Mouse (Mus musculus) megakaryocyte-erythroid progenitor cell, adult 5-6 weeks (primary cell): ENCODE measurements around the gene Tat. TPM values are rescaled to one million over a fixed set of nuclear protein-coding genes. Genes with fewer than 3 reads are reported as not detected.

Experiments used
- ATAC-seq: replicated peaks from 2 replicates; pipeline ENCODE4 v1.8.0; 2016; ENCODE audit warnings: mild to moderate bottlenecking, inconsistent platforms; ENCODE audit not compliant: severe bottlenecking, poor library complexity, low FRiP score, low TSS enrichment
- total RNA-seq, 2 experiments: library from RNA; stranded (forward) in 1 of 2; stranded (reverse) in 1 of 2; fragments of 200-1000, 215-1000 nt in 1 of 2; fragments of >200 nt in 1 of 2; fragmentation: Nextera tagmentation in 1 of 2; gene quantifications; 2 replicates each; pipeline ENCODE4 v1.2.3; 2014 to 2017

Gene Tat
- not detected in 2 replicates for total RNA-seq (2014; fragmentation: Nextera tagmentation)
- not detected in 2 replicates for total RNA-seq (2017)

GRCm38 (mm10) chr8:109990224-109990623 is at the start of gene Tat:
Gene Tat, plus strand, starts transcription at chr8:109990437.
- no peak for ATAC-seq

DNA sequence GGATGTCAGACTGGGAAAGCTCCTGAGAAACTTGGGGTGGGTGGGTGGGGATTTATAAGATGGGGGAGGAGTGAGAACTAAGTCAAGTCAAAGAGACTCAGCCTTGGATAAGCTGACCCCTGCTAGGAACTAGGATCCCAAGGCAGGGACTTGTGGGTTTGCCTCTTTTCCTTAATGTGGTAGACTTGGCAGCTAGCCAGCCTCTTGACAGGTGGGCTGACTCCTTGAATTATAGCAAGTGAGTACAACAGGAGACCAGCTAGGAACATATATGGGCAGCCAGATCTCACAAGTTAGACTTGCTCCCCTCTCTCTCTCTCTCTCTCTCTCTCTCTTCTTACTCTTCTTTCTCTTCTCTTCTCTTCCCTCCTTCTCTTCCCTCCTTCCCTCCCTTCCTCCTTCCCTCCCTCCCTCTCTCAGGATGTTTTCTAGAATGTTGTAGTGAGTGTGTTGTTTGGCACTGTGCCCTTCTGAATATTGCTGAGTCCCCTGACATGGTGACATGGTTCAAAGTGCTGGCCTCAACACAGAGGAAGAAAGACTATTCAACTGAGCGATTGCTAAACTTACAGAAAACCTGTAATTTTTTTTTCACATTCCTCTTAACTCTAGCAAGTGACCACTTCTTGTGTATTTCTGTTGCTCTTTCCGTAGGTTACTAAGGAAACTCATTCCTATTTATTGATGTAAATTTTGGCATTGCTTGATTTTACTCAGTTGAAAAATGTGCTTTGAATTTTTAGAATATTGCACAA is 48.5 kb upstream of the Tat start:
- no peak for ATAC-seq

DNA sequence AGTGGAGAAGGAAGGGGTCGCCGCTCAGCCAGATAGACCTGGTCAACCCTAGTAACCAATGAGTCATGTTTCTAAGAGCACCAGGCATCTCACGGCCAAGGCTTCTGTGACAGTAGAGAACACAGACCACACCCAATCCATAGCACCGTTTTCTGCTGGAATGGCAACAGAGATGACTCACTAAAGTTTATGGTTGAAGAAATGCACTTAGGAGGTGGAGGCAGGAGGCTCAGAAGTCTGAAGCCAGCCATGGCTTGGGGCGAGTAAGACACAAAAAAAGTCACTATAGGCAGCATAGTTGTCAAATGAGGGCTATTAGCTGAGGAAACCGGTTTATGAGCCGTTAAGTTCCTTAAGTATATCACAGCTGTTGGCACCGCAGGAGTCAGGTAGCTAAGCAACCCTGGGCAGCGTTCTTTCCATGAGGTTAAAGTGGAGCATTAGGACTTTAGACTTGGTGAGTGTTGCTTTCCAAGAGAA is 45.0 kb upstream of the Tat start:
- no peak for ATAC-seq

DNA sequence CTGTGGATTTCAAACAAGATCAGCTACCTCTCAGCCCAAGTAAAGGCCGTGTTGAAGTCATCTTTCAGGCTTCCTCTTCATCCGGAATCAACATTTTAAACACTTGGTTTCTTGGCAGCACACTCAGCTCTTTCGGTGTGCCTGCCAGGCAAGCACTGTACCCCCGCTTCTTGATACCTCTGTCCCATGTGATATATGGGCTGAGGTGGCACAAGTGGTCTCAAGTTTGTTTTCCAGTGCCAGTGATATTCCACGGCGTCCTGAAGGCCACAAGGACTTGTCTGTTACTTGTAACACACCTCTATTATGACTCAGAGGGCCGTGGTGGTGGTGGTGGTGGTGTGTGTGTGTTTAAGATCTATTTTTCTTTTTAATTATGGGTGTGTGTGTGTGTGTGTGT is 44.5 kb upstream of the Tat start:
- no peak for ATAC-seq

DNA sequence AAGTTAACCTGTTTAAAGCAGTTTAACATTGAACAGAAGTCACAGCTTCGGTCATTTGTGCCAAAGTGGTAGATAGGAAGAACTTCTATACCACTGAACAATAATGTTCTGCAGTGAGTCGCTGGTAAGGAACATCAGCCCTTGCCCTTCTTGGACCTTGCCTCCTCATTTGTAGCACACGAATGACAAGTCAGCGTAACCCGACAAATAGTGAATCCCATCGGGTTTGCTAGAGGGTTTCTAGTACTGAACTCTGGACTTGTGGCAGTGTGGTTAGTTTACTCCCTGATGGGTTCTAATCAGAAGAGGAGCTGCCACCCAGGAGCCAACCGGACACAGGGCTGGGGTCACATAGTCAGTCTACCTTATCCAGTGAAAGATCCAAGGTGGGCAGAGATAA is 44.0 kb upstream of the Tat start:
- ATAC-seq: no peak

- peak; percentile 62 for ATAC-seq
Observed at GRCm38 (mm10) chr8:109947447-109948284, 42.6 kb upstream of the Tat start.

DNA sequence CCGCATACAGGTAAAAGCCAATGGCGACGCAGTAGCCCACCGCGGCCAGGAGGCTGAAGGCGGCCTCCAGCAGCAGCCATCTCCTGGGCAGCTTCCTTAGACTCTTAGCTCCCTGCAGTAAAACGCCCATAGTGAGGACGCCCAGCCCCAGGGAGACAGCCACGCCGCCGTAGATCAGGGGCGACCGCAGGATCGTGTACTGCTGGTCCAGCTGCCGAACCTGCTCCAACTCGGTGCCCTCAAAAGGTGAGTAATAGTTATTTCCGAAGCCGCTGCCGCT is 42.0 kb upstream of the Tat start:
- ATAC-seq: 0 out of 2 replicates have a peak, but pooled peaks have one; percentile 21

DNA sequence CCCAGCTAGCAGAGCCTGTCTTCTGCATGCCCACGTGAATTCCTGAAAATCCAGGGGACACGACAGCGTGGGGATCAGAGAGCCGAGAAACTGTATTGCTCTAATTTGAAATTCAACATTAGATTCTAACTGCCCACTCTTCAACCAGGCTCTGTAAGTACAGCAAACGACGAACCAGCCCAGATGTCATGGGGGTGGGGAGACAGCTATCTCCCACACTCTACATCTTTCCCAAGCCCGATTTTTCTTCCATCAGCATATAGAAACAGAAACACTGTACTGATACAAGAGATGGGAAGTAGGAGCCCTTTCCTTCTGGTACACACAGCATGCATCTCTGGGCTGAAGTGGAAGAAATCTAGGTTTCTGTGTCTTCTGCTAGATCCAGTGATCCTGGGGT is 38.1 kb upstream of the Tat start:
- ATAC-seq: no peak

DNA sequence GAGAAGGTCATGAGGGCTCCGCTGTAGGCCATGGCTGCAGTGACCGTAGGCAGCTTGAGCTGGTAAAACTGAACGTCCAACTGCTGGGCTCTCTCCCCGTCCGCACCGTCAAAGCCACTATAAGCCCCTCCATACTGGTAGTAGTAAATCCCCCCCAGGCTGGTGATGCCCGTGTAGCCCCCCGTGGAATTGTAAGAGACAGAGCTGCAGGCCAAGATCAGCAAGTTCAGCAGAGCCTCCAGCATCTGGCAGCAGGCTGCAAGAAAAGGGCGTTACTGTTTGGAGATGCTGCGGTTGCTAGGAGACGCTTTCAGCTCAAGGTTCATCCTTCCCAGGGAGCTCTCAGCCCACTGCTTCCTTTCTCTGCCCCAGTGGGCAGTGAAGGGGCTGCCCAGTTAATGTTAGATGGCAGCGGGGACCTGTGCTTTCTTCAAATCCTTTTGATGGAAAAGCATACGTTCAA is 35.7 kb upstream of the Tat start:
- ATAC-seq: no peak

DNA sequence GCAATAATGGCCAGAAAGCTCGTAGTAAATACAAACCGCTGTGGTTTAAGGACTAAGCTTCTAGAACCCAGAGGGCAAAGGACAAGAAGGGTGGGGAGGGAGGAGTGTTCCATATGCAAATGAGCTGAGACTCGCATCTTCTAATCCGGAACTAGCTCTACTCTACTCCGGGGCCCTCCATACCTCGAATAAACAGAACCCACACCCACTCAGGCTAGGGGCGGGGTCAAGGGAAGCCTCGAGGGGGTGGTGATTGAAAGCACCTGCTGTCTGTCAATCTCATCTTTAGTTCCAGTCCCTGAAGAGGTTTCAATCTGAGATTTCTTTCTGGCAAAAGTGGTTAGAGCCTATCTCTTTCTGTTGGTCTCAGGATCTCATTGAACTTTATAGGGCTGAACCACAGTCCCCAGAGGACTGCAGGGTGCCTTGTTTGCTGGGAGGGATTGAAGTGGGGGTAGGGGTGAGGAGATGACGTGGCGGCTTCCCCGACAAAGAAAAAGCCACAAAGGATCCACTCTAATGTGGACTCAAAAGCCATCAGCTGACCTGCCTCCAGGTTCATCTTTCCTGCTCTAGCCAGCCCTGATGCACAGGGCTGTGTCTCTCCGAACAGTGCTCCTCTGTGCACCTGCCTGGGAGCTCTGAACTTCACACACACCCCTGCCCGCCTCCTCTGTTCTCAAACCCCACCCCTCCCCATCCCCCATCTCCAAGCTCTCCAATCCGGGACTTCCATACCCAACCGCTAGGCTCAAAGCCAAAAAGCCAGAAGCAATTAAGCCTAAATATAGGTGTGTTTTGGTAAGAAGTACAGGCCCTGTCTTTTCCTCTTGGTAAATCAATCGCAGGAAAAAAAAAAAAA is 32.8 kb upstream of the Tat start:
- no peak for ATAC-seq

GRCm38 (mm10) chr8:109958036-109958655 is 32.1 kb upstream of the Tat start:
- no peak for ATAC-seq

GRCm38 (mm10) chr8:109959112-109959511 is 31.1 kb upstream of the Tat start:
- ATAC-seq: no peak

- peak; percentile 71 for ATAC-seq
Observed at GRCm38 (mm10) chr8:109961693-109962367, 28.4 kb upstream of the Tat start, which contains the start of gene Marveld3. Gene Marveld3, minus strand, starts transcription at chr8:109962203.

DNA sequence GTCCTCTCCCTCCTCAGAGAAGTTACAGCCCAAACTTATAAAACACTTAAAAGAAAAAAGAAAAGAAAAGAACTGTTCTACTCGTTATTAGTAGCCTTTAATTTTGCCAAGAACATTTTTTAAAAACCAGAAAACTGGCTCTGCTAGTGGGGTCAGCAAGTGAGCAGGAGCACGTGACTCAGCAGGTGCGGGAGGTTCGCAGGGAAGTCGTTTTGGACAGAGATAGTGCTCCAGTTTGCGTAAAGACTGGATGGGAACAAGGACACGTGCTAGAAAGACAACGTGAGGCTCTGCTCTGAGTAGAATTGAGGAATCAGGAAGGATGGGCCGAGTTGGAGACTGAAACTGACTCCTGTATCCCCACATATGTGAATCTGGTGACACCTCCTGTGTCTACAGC is 27.3 kb upstream of the Tat start:
- no peak for ATAC-seq

DNA sequence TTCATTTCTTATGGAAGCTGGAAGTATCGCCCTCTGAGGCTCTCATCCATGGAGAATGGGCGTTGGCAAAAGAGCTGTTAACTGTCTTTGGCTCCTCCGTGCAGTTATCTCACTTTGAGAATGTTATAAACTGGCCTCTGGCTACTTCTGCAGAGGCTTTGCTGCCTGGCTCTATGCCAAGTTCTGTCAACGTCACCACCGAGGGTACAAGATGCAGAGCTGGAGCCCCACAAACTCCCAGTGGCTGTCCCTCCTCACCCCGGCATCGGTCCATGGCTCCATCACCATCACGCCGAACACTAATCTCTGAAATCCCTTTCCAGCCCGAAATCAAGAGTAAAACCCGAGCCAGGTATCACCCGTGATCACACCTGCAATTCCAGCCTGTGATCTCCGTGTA is 26.8 kb upstream of the Tat start:
- no peak for ATAC-seq

DNA sequence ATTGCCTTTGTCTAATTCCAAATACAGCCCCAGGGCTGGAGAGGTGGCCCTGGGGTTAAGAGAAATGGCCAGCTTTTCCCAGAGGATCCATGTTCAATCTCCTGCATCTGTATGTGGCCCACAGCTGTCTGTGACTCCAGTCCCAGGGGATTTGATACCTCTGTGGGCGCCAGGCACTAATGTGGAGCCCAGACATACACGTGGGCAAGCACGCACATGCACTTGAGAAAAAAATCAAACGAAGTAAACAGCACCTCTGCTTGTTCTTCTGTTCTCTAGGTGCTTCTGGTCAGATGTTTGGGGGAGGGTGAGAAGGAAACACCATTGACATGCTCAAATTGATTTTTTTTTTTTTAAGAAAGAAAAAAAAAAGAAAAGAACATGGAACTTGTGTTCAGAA is 26.1 kb upstream of the Tat start:
- no peak for ATAC-seq

- no peak for ATAC-seq
Observed at GRCm38 (mm10) chr8:109968837-109969236, 21.4 kb upstream of the Tat start.

- ATAC-seq: peak; percentile 82
Observed at GRCm38 (mm10) chr8:109970323-109970722, 19.9 kb upstream of the Tat start.

GRCm38 (mm10) chr8:109972901-109973300 is 17.3 kb upstream of the Tat start:
- ATAC-seq: no peak
